Mouse (Mus musculus) CH12.LX (cell line): ENCODE results near the gene Gm10778. TPM values are rescaled to one million over a fixed set of nuclear protein-coding genes. Genes with fewer than 3 reads are reported as not detected.

Source experiments
- DNase-seq: peaks from one replicate; pipeline ENCODE4 v3.0.0-alpha.2; 2013; ENCODE audit errors: extremely low read depth
- H3K27ac ChIP-seq: 2 replicates; pipeline ENCODE4 v1.5.1; 2012; ENCODE audit warnings: low read depth, mild to moderate bottlenecking, control low read depth, moderate library complexity; ENCODE audit not compliant: insufficient read depth
- H3K27me3 ChIP-seq: replicated peaks from 2 replicates; pipeline ENCODE3; 2012; ENCODE audit warnings: inconsistent platforms
- H3K36me3 ChIP-seq, 2 experiments: replicated peaks in 1 of 2; 2 replicates each; pipeline versions ENCODE3 to v1.6.1; 2012; ENCODE audit warnings: inconsistent platforms in 1 of 2, low read length in 1 of 2, mild to moderate bottlenecking in 1 of 2, mixed read lengths in 1 of 2, moderate library complexity in 1 of 2; ENCODE audit not compliant: control insufficient read depth in 1 of 2, insufficient read depth in 1 of 2
- H3K4me1 ChIP-seq, 2 experiments: 2 replicates each; pipeline ENCODE4 v1.6.1; 2012; ENCODE audit warnings: inconsistent platforms in 1 of 2, moderate library complexity in 1 of 2; ENCODE audit not compliant: insufficient read depth in 2 of 2, control insufficient read depth in 1 of 2
- H3K4me2 ChIP-seq: 2 replicates; pipeline ENCODE4 v1.6.1; 2012; ENCODE audit warnings: low read depth, mild to moderate bottlenecking, control low read depth; ENCODE audit not compliant: poor library complexity, insufficient read depth, severe bottlenecking
- H3K4me3 ChIP-seq, 3 experiments: fragments of 150-350 bp in 1 of 3; sonication (generic) in 1 of 3; replicated peaks in 1 of 3; 2 replicates each; pipeline versions ENCODE3 to v1.5.1; 2011 to 2012; ENCODE audit warnings: low read depth in 2 of 3, low read length in 2 of 3, mild to moderate bottlenecking in 2 of 3, moderate library complexity in 2 of 3, control low read depth in 1 of 3, improper control_type of control experiment in 1 of 3, inconsistent platforms in 1 of 3, mixed read lengths in 1 of 3; ENCODE audit not compliant: poor library complexity in 1 of 3
- H3K79me2 ChIP-seq: replicated peaks from 2 replicates; pipeline ENCODE4 v1.6.1; 2012; ENCODE audit warnings: mild to moderate bottlenecking, moderate library complexity; ENCODE audit not compliant: control insufficient read depth, poor library complexity, insufficient read depth, severe bottlenecking; ENCODE audit errors: extremely low read depth
- H3K9ac ChIP-seq: 2 replicates; pipeline ENCODE4 v1.6.1; 2012; ENCODE audit warnings: low read depth, mild to moderate bottlenecking, control low read depth, moderate library complexity; ENCODE audit not compliant: insufficient read depth
- H3K9me3 ChIP-seq: replicated peaks from 2 replicates; pipeline ENCODE3; 2012; ENCODE audit warnings: low read length, inconsistent platforms, mixed read lengths
- BHLHE40 ChIP-seq: IDR thresholded peaks from 2 replicates; pipeline ENCODE4 v1.6.1; 2011; ENCODE audit warnings: mild to moderate bottlenecking, low read depth, low read length, improper control_type of control experiment
- E2F4 ChIP-seq: IDR thresholded peaks from 2 replicates; pipeline ENCODE4 v1.6.1; 2011; ENCODE audit warnings: low read depth, low read length, improper control_type of control experiment; ENCODE audit not compliant: insufficient replicate concordance
- GABPA ChIP-seq: IDR thresholded peaks from 2 replicates; pipeline ENCODE4 v1.6.1; 2012; ENCODE audit warnings: low read depth, low read length, improper control_type of control experiment, inconsistent platforms; ENCODE audit not compliant: insufficient replicate concordance
- IRF4 ChIP-seq: IDR thresholded peaks from 2 replicates; pipeline ENCODE4 v1.6.1; 2014; ENCODE audit warnings: low read depth, mild to moderate bottlenecking, inconsistent platforms, low read length, improper control_type of control experiment
- JUND ChIP-seq: conservative IDR thresholded peaks from 2 replicates; pipeline ENCODE4 v1.6.1; 2011; ENCODE audit warnings: low read depth, low read length, improper control_type of control experiment
- MAFK ChIP-seq: IDR thresholded peaks from 2 replicates; pipeline ENCODE4 v1.6.1; 2011; ENCODE audit warnings: low read length, improper control_type of control experiment; ENCODE audit not compliant: insufficient replicate concordance
- MAX ChIP-seq: IDR thresholded peaks from 2 replicates; pipeline ENCODE4 v1.6.1; 2011; ENCODE audit warnings: low read length, improper control_type of control experiment
- MXI1 ChIP-seq: IDR thresholded peaks from 2 replicates; pipeline ENCODE4 v1.6.1; 2011; ENCODE audit warnings: mild to moderate bottlenecking, low read depth, low read length, improper control_type of control experiment
- NELFE ChIP-seq: IDR thresholded peaks from 2 replicates; pipeline ENCODE4 v1.6.1; 2011; ENCODE audit warnings: low read depth, low read length, improper control_type of control experiment
- NRF1 ChIP-seq: IDR thresholded peaks from 2 replicates; pipeline ENCODE4 v1.6.1; 2014; ENCODE audit warnings: low read depth, mild to moderate bottlenecking, inconsistent platforms, low read length, improper control_type of control experiment, moderate library complexity
- PAX5 ChIP-seq: IDR thresholded peaks from 2 replicates; pipeline ENCODE4 v1.6.1; 2012; ENCODE audit warnings: low read length, inconsistent platforms, mixed read lengths
- POLR2A ChIP-seq: IDR thresholded peaks from 2 replicates; pipeline ENCODE4 v1.6.1; 2011; ENCODE audit warnings: low read depth, mild to moderate bottlenecking, improper control_type of control experiment, low read length
- RAD21 ChIP-seq: IDR thresholded peaks from 2 replicates; pipeline ENCODE4 v1.6.1; 2011; ENCODE audit warnings: low read depth, mild to moderate bottlenecking, low read length, improper control_type of control experiment, moderate library complexity
- SIN3A ChIP-seq: IDR thresholded peaks from 2 replicates; pipeline ENCODE4 v1.6.1; 2012; ENCODE audit warnings: low read length, improper control_type of control experiment, inconsistent platforms
- TBP ChIP-seq: conservative IDR thresholded peaks from 2 replicates; pipeline ENCODE4 v1.6.1; 2011; ENCODE audit warnings: low read depth, low read length, improper control_type of control experiment
- TCF12 ChIP-seq: IDR thresholded peaks from 2 replicates; pipeline ENCODE4 v1.6.1; 2014; ENCODE audit warnings: low read depth, mild to moderate bottlenecking, inconsistent platforms, low read length, improper control_type of control experiment
- ZC3H11A ChIP-seq: IDR thresholded peaks from 2 replicates; pipeline ENCODE4 v1.6.1; 2012; ENCODE audit warnings: low read depth, mild to moderate bottlenecking, inconsistent platforms, low read length, improper control_type of control experiment
- dilution Hi-C: fragments of 300-500 bp; cut with MboI; formaldehyde crosslinking; loops from 2 replicates; pipeline ENCODE4 v1.14.3; 2020; ENCODE audit warnings: low sequenced_read_pairs; ENCODE audit not compliant: extremely low pct_unique_long_range_greater_than_20kb, extremely low pct_ligation_motif_present
- in situ Hi-C: fragments of 300-500 bp; cut with MboI; formaldehyde crosslinking; loops from 3 replicates; pipeline ENCODE4 v1.14.3; 2019; ENCODE audit warnings: low sequenced_read_pairs, low pct_ligation_motif_present, low pct_unique_long_range_greater_than_20kb, mixed read lengths
- polyA plus RNA-seq: library from polyadenylated mRNA; unstranded; fragments of >175 nt; gene quantifications from 2 replicates; pipeline ENCODE4 v1.2.1, GENCODE M21; 2012; ENCODE audit warnings: low read depth; ENCODE audit not compliant: insufficient read length
- total RNA-seq, 2 experiments: library from RNA; depleted of rRNA; stranded (reverse); fragments of 300-350 nt in 1 of 2; fragments of >200 nt in 1 of 2; gene quantifications; 2 replicates each; pipeline ENCODE4 v1.2.3; 2012 to 2014

Gene Gm10778
- total and polyA plus RNA-seq, 3 experiments = 2.8 to 7.1 (median 3.2) TPM

- Histone ChIP-seq H3K36me3 (peaks cover 0 to 6% of the 10 kb centered on the region in 2 experiments), H3K27me3 (peaks cover 3% of the 10 kb centered on the region), H3K79me2 (no peaks in the 10 kb centered on the region), H3K9ac (no peak overlapping the region), H3K9me3 (no peaks in the 10 kb centered on the region), H3K4me2 (no peak overlapping the region), H3K27ac (no peak overlapping the region), H3K4me1 (no peaks in the 10 kb centered on the region), H3K4me3 (no peak overlapping the region)
- DNase-seq = no peak
- TF ChIP-seq SIN3A = no peak
- TF ChIP-seq E2F4 = no peak
- no peak for TF ChIP-seq POLR2A
- TF ChIP-seq GABPA = no peak
- TF ChIP-seq MAFK = no peak
- TF ChIP-seq ZC3H11A = no peak
- TF ChIP-seq TCF12 = no peak
- dilution Hi-C loops = no loop called here
- in situ Hi-C loops = no loop called here
These were observed 33.4 kb upstream of the Gm10778 start for GRCm38 (mm10) chr10:81615486-81615885.

GRCm38 (mm10) chr10:81619976-81620375, 28.9 kb upstream of the Gm10778 start:
- Histone ChIP-seq H3K4me3 (no peak overlapping the region), H3K4me1 (peaks cover 0 to 19% of the 10 kb centered on the region in 2 experiments; a peak in 3 of 4 replicates), H3K79me2 (no peaks in the 10 kb centered on the region), H3K9ac (no peak overlapping the region), H3K9me3 (no peaks in the 10 kb centered on the region), H3K4me2 (no peak overlapping the region), H3K27me3 (peaks cover 3% of the 10 kb centered on the region), H3K27ac (no peak overlapping the region)
- dilution Hi-C loops (no loop called here), in situ Hi-C loops (no loop called here)
- TF ChIP-seq ZC3H11A = no peak
- no peak for TF ChIP-seq RAD21
- no peak for TF ChIP-seq PAX5
- no peak for TF ChIP-seq IRF4
- no peak for TF ChIP-seq JUND
- TF ChIP-seq MAFK = no peak
- TF ChIP-seq BHLHE40 = no peak
- no peak for TF ChIP-seq TBP
- TF ChIP-seq MAX = no peak
- no peak for TF ChIP-seq NRF1
- TF ChIP-seq NELFE = no peak
- no peak for TF ChIP-seq MXI1
- TF ChIP-seq, all 38 proteins: peak for 0
- peaks cover 19 to 49% of the 10 kb centered on the region in 2 experiments for H3K36me3 ChIP-seq
- no peak for DNase-seq
